Mouse (Mus musculus): ENCODE measurements around the gene Rpl18a. TPM values are rescaled to one million over a fixed set of nuclear protein-coding genes. Genes with fewer than 3 reads are reported as not detected.

Gene Rpl18a
- total and polyA plus RNA-seq, 2 experiments, result 318 to 2,350 TPM

GRCm38 (mm10) chr8:70853863-70854262 is 43.3 kb downstream of the Rpl18a start:
- TF ChIP-seq CTCF (IDR thresholded peaks at IDR 0.05; ENCODE audit: low read depth, low read length), result no peak
- TF ChIP-seq POLR2A (IDR thresholded peaks at IDR 0.05; ENCODE audit: extremely low read depth, insufficient read depth, low read length), result no peak
- Histone ChIP-seq H3K27ac (replicated peaks; ENCODE audit: insufficient read depth, low read depth, low read length) (no peak overlapping the region), H3K4me3 (ENCODE audit: insufficient read depth, low read depth, low read length) (no peak overlapping the region), H3K79me2 (ENCODE audit: control insufficient read depth, insufficient read depth, low read length) (no peaks in the 10 kb centered on the region), H3K4me1 (ENCODE audit: control insufficient read depth, insufficient read depth, low read length) (no peaks in the 10 kb centered on the region; the same call in 1 of the 2 replicates), H3K27me3 (ENCODE audit: control insufficient read depth, insufficient read depth, low read length) (no peaks in the 10 kb centered on the region), H3K9ac (ENCODE audit: low read depth, low read length) (no peak overlapping the region), H3K36me3 (ENCODE audit: control insufficient read depth, insufficient read depth, low read length) (no peaks in the 10 kb centered on the region)
- no peak for DNase-seq (ENCODE audit: extremely low read depth, low read depth, low spot score)
- 79% methylated on average over 2 of the region's 2 CpGs for WGBS

DNA sequence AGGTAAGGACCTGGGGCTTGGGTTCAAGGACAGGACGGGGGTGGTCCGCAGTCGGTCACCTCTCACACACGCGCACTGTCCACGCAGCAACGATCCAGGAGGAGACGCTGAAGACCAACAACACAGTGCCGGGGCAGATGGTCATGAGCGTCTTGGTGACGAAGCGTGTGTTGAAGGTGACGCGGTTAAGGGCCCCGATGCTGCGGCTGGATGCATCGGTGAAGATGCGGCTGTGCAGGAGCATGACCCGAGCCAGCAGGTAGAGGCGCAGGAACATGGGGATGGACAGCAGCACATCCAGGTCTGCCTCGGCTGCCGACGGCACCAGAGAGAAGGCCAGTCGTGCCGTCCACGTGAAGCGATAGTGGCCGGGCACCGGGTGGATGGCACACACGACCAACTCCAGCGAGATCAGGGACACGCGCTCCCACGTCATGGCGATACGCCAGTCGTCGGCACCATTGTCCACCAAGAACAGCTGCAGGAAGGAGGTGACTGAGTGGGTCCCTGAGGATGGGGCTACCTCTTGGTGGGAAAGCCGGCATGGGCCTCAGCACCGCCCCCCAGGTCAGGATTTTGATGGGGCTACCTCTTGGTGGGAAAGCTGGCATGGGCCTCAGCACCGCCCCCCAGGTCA is 44.5 kb downstream of the Rpl18a start:
- Histone ChIP-seq H3K4me3 (ENCODE audit: insufficient read depth, low read depth, low read length) (no peak overlapping the region), H3K4me1 (ENCODE audit: control insufficient read depth, insufficient read depth, low read length) (no peaks in the 10 kb centered on the region; the same call in 1 of the 2 replicates), H3K27ac (replicated peaks; ENCODE audit: insufficient read depth, low read depth, low read length) (no peak overlapping the region), H3K36me3 (ENCODE audit: control insufficient read depth, insufficient read depth, low read length) (no peaks in the 10 kb centered on the region), H3K79me2 (ENCODE audit: control insufficient read depth, insufficient read depth, low read length) (no peaks in the 10 kb centered on the region), H3K27me3 (ENCODE audit: control insufficient read depth, insufficient read depth, low read length) (no peaks in the 10 kb centered on the region), H3K9ac (ENCODE audit: low read depth, low read length) (no peak overlapping the region)
- DNase-seq (ENCODE audit: extremely low read depth, low read depth, low spot score), result no peak
- 92% methylated on average over 41 of the region's 41 CpGs for WGBS
- TF ChIP-seq CTCF (IDR thresholded peaks at IDR 0.05; ENCODE audit: low read depth, low read length), result no peak
- TF ChIP-seq POLR2A (IDR thresholded peaks at IDR 0.05; ENCODE audit: extremely low read depth, insufficient read depth, low read length), result no peak

GRCm38 (mm10) chr8:70851837-70852236 is 45.4 kb downstream of the Rpl18a start:
- Histone ChIP-seq H3K36me3 (ENCODE audit: control insufficient read depth, insufficient read depth, low read length) (no peaks in the 10 kb centered on the region), H3K4me1 (ENCODE audit: control insufficient read depth, insufficient read depth, low read length) (no peaks in the 10 kb centered on the region; the same call in 1 of the 2 replicates), H3K9ac (ENCODE audit: low read depth, low read length) (no peak overlapping the region), H3K27me3 (ENCODE audit: control insufficient read depth, insufficient read depth, low read length) (no peaks in the 10 kb centered on the region), H3K27ac (replicated peaks; ENCODE audit: insufficient read depth, low read depth, low read length) (no peak overlapping the region), H3K4me3 (ENCODE audit: insufficient read depth, low read depth, low read length) (no peak overlapping the region), H3K79me2 (ENCODE audit: control insufficient read depth, insufficient read depth, low read length) (no peaks in the 10 kb centered on the region)
- 90% methylated on average over 6 of the region's 6 CpGs for WGBS
- no peak for DNase-seq (ENCODE audit: extremely low read depth, low read depth, low spot score)
- TF ChIP-seq CTCF (IDR thresholded peaks at IDR 0.05; ENCODE audit: low read depth, low read length), result no peak
- no peak for TF ChIP-seq POLR2A (IDR thresholded peaks at IDR 0.05; ENCODE audit: extremely low read depth, insufficient read depth, low read length)

DNA sequence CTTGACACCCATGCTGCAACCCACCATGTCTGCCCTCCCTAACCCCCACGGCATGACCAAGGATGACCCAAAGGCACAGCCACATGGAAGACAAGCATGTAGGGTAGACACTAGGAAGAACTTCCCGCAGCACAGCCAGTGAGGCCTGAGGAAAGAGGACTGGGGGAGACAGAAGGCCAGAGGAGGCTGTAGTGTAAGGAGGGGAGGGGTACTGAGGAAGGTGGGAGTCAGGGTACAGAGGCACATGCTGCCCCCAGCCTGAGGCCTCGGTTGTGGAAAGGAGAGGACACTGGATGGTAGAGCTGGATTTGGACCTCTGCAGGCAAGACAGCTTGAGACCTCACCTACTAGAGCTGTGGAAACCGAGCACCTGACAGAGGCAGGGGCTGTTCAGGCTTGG is 46.3 kb downstream of the Rpl18a start:
- Histone ChIP-seq H3K4me1 (ENCODE audit: control insufficient read depth, insufficient read depth, low read length) (no peaks in the 10 kb centered on the region), H3K36me3 (ENCODE audit: control insufficient read depth, insufficient read depth, low read length) (no peaks in the 10 kb centered on the region), H3K79me2 (ENCODE audit: control insufficient read depth, insufficient read depth, low read length) (no peaks in the 10 kb centered on the region), H3K27ac (replicated peaks; ENCODE audit: insufficient read depth, low read depth, low read length) (no peak overlapping the region), H3K27me3 (ENCODE audit: control insufficient read depth, insufficient read depth, low read length) (no peaks in the 10 kb centered on the region), H3K4me3 (ENCODE audit: insufficient read depth, low read depth, low read length) (no peak overlapping the region), H3K9ac (ENCODE audit: low read depth, low read length) (no peak overlapping the region)
- TF ChIP-seq CTCF (IDR thresholded peaks at IDR 0.05; ENCODE audit: low read depth, low read length), result no peak
- TF ChIP-seq POLR2A (IDR thresholded peaks at IDR 0.05; ENCODE audit: extremely low read depth, insufficient read depth, low read length), result no peak
- no peak for DNase-seq (ENCODE audit: extremely low read depth, low read depth, low spot score)
- 87% methylated on average over 4 of the region's 4 CpGs for WGBS

- Histone ChIP-seq H3K27ac (replicated peaks; ENCODE audit: insufficient read depth, low read depth, low read length) (no peak overlapping the region), H3K9ac (ENCODE audit: low read depth, low read length) (no peak overlapping the region), H3K27me3 (ENCODE audit: control insufficient read depth, insufficient read depth, low read length) (no peaks in the 10 kb centered on the region), H3K4me3 (ENCODE audit: insufficient read depth, low read depth, low read length) (no peak overlapping the region), H3K79me2 (ENCODE audit: control insufficient read depth, insufficient read depth, low read length) (no peaks in the 10 kb centered on the region), H3K36me3 (ENCODE audit: control insufficient read depth, insufficient read depth, low read length) (no peaks in the 10 kb centered on the region), H3K4me1 (ENCODE audit: control insufficient read depth, insufficient read depth, low read length) (no peaks in the 10 kb centered on the region)
- WGBS, result 78% methylated on average over 7 of the region's 7 CpGs
- no peak for DNase-seq (ENCODE audit: extremely low read depth, low read depth, low spot score)
- TF ChIP-seq CTCF (IDR thresholded peaks at IDR 0.05; ENCODE audit: low read depth, low read length), result no peak
- TF ChIP-seq POLR2A (IDR thresholded peaks at IDR 0.05; ENCODE audit: extremely low read depth, insufficient read depth, low read length), result no peak
Measured at GRCm38 (mm10) chr8:70850132-70850845, 46.9 kb downstream of the Rpl18a start.
